32 mouse cellular contexts compared by ENCODE assay signal in the genomic region with DNA sequence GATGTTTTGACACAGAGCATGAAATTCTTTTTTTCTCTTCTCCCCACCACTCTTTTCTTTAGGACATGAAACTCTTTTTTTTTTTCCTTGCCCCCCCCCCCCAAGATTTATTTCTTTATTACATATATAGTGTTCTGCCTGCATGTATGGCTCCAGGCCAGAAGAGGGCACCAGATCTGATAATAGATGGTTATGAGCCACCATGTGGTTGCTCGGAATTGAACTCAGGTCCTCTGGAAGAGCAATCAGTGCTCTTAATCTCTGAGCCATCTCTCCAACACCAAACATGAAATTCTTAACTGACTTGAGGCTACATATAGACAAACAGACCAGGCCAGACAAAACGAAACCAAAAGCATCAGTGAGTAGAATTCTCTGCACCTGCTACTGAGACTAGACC. TPM values are rescaled to one million over a fixed set of nuclear protein-coding genes. Genes with fewer than 3 reads are reported as not detected.
DNase-seq lines count a peak whose midpoint lies in the region; ATAC-seq and TF ChIP-seq lines count a peak whose summit lies in the region.
"Had no signal": no experiment of that assay in that cellular context is flagged by ENCODE, and none has a peak within 500 bp of the region (broad histone marks: within the 10 kb centered on the region; RNA-seq: fewer than 3 reads in every experiment).

No protein-coding gene starts in this region.

- TF ChIP-seq CTCF in intestine, postnatal 0 days (IDR thresholded peaks at IDR 0.05; ENCODE audit: low read depth), result peak; percentile 38
- 0 out of 2 replicates have a peak, but pooled peaks have one; percentile 22 for TF ChIP-seq CTCF in E14TG2a.4 (conservative IDR thresholded peaks at IDR 0.05; ENCODE audit: low read length)
- TF ChIP-seq CTCF in stomach, postnatal 0 days (IDR thresholded peaks at IDR 0.05; ENCODE audit: low read depth), result peak; percentile 42; the same call in 1 of the 2 replicates

- intact Hi-C loops in heart, postnatal 10 days (cut with DNase I), result no loop called here

- H3K4me2 ChIP-seq in intestine, postnatal 0 days (replicated peaks; ENCODE audit: low read depth), result no peak overlapping the region
- no peak overlapping the region for H3K4me2 ChIP-seq in intestine, embryonic 16.5 days (ENCODE audit: low read depth, low read length)
- H3K4me2 ChIP-seq in stomach, postnatal 0 days (replicated peaks; ENCODE audit: low read depth), result no peak overlapping the region
- H3K4me2 ChIP-seq: embryonic facial prominence, embryonic 13.5 days; forebrain, embryonic 12.5 days; heart, embryonic 13.5 days; hindbrain, embryonic 12.5 days; limb, embryonic 13.5 days; liver, embryonic 15.5 days had no signal

- 88% methylated on average over 2 of the region's 2 CpGs for WGBS in intestine, postnatal 0 days
- WGBS in intestine, embryonic 16.5 days, result 80% methylated on average over 2 of the region's 2 CpGs
- WGBS in stomach, postnatal 0 days, result 84% methylated on average over 2 of the region's 2 CpGs

- DNase-seq in stomach, postnatal 0 days (ENCODE audit: low spot score), result no peak
- DNase-seq in cerebellum, adult 9-11 months, result no peak
- DNase-seq in heart, postnatal 10 days, result no peak
- DNase-seq: cerebellum, adult 11-12 months; cerebellum, postnatal 36 days; embryo, embryonic 11 days; gastrocnemius, postnatal 25 days; heart, adult 2 months; kidney, adult 8-10 months; kidney, postnatal 14 days; lung, postnatal 10 days; thymus, adult 2 months had no signal

- no peak overlapping the region for H3K27ac ChIP-seq in intestine, postnatal 0 days (ENCODE audit: low read depth, low read length)
- no peak overlapping the region for H3K27ac ChIP-seq in intestine, embryonic 16.5 days (ENCODE audit: low read length)
- no peak overlapping the region for H3K27ac ChIP-seq in stomach, postnatal 0 days (replicated peaks)
- H3K27ac ChIP-seq: embryonic facial prominence, embryonic 13.5 days; forebrain, embryonic 12.5 days; heart, adult 2 months; heart, embryonic 13.5 days; hindbrain, embryonic 12.5 days; layer of hippocampus, adult 2 months; limb, embryonic 13.5 days; liver, embryonic 15.5 days had no signal

- no peak for ATAC-seq in intestine, postnatal 0 days
- no peak for ATAC-seq in intestine, embryonic 16.5 days
- no peak for ATAC-seq in megakaryocyte, adult 5-6 weeks (ENCODE audit: poor library complexity, severe bottlenecking)
- ATAC-seq in stomach, postnatal 0 days (ENCODE audit: low FRiP score, low TSS enrichment), result no peak
- ATAC-seq: inflammation-experienced regulatory T-cells, adult 6 months had no signal

- no peaks in the 10 kb centered on the region for H3K27me3 ChIP-seq in intestine, postnatal 0 days (replicated peaks; ENCODE audit: control insufficient read depth, insufficient read depth, low read length)
- H3K27me3 ChIP-seq in intestine, embryonic 16.5 days (replicated peaks; ENCODE audit: control insufficient read depth, insufficient read depth, low read length), result no peaks in the 10 kb centered on the region
- peaks cover 1% of the 10 kb centered on the region for H3K27me3 ChIP-seq in megakaryocyte, embryonic 14.5 days (replicated peaks)
- no peaks in the 10 kb centered on the region; the same call in 1 of the 2 replicates for H3K27me3 ChIP-seq in E14TG2a.4 (ENCODE audit: insufficient read depth, low read length)
- no peaks in the 10 kb centered on the region for H3K27me3 ChIP-seq in stomach, postnatal 0 days (ENCODE audit: control insufficient read depth, insufficient read depth, low read length)
- H3K27me3 ChIP-seq: embryonic facial prominence, embryonic 13.5 days; forebrain, embryonic 12.5 days; heart, embryonic 13.5 days; hindbrain, embryonic 12.5 days; limb, embryonic 13.5 days; liver, embryonic 15.5 days had no signal

- H3K9ac ChIP-seq in intestine, postnatal 0 days (ENCODE audit: low read depth, low read length), result no peak overlapping the region
- no peak overlapping the region for H3K9ac ChIP-seq in intestine, embryonic 16.5 days (ENCODE audit: low read depth, low read length)
- no peak overlapping the region for H3K9ac ChIP-seq in stomach, postnatal 0 days (ENCODE audit: low read length)
- H3K9ac ChIP-seq: embryonic facial prominence, embryonic 13.5 days; forebrain, embryonic 12.5 days; heart, embryonic 13.5 days; hindbrain, embryonic 12.5 days; limb, embryonic 13.5 days; liver, embryonic 15.5 days had no signal

- no peaks in the 10 kb centered on the region for H3K4me1 ChIP-seq in intestine, postnatal 0 days (replicated peaks; ENCODE audit: control insufficient read depth, insufficient read depth, low read length)
- no peaks in the 10 kb centered on the region for H3K4me1 ChIP-seq in intestine, embryonic 16.5 days (ENCODE audit: control insufficient read depth, insufficient read depth, low read length)
- H3K4me1 ChIP-seq in megakaryocyte, embryonic 14.5 days, result peaks cover 20% of the 10 kb centered on the region
- H3K4me1 ChIP-seq in E14TG2a.4 (replicated peaks; ENCODE audit: low read depth, low read length), result no peaks in the 10 kb centered on the region
- no peaks in the 10 kb centered on the region for H3K4me1 ChIP-seq in stomach, postnatal 0 days (replicated peaks; ENCODE audit: control insufficient read depth, insufficient read depth)
- H3K4me1 ChIP-seq: embryonic facial prominence, embryonic 13.5 days; forebrain, embryonic 12.5 days; hindbrain, embryonic 12.5 days; limb, embryonic 13.5 days had no signal

- H3K9me3 ChIP-seq in intestine, postnatal 0 days (ENCODE audit: control insufficient read depth), result no peaks in the 10 kb centered on the region
- H3K9me3 ChIP-seq in intestine, embryonic 16.5 days (ENCODE audit: control insufficient read depth, low read length), result no peaks in the 10 kb centered on the region
- no peaks in the 10 kb centered on the region for H3K9me3 ChIP-seq in megakaryocyte, embryonic 14.5 days
- no peaks in the 10 kb centered on the region for H3K9me3 ChIP-seq in E14TG2a.4 (ENCODE audit: low read length)
- no peaks in the 10 kb centered on the region for H3K9me3 ChIP-seq in stomach, postnatal 0 days (ENCODE audit: control insufficient read depth, low read length)
- H3K9me3 ChIP-seq: embryonic facial prominence, embryonic 13.5 days; forebrain, embryonic 12.5 days; heart, embryonic 13.5 days; hindbrain, embryonic 12.5 days; limb, embryonic 13.5 days; liver, embryonic 15.5 days had no signal

- H3K36me3 ChIP-seq in intestine, postnatal 0 days (ENCODE audit: control insufficient read depth, insufficient read depth), result peaks cover 30% of the 10 kb centered on the region
- H3K36me3 ChIP-seq in intestine, embryonic 16.5 days (ENCODE audit: control insufficient read depth, insufficient read depth, low read length), result peaks cover 7% of the 10 kb centered on the region; the same call in 1 of the 2 replicates
- H3K36me3 ChIP-seq in megakaryocyte, embryonic 14.5 days (replicated peaks; ENCODE audit: low read length), result peaks cover 35% of the 10 kb centered on the region
- peaks cover 14% of the 10 kb centered on the region for H3K36me3 ChIP-seq in E14TG2a.4 (ENCODE audit: insufficient read depth, low read length)
- peaks cover 8% of the 10 kb centered on the region; the same call in 1 of the 2 replicates for H3K36me3 ChIP-seq in stomach, postnatal 0 days (ENCODE audit: control insufficient read depth, insufficient read depth, low read length)

- H3K4me3 ChIP-seq in intestine, postnatal 0 days (ENCODE audit: low read depth, low read length), result no peak overlapping the region
- no peak overlapping the region for H3K4me3 ChIP-seq in intestine, embryonic 16.5 days (ENCODE audit: low read length)
- H3K4me3 ChIP-seq in megakaryocyte, embryonic 14.5 days (replicated peaks), result peak overlapping the region; percentile 68
- no peak overlapping the region for H3K4me3 ChIP-seq in E14TG2a.4 (replicated peaks; ENCODE audit: low read length)
- H3K4me3 ChIP-seq in stomach, postnatal 0 days (ENCODE audit: low read depth, low read length), result no peak overlapping the region
- H3K4me3 ChIP-seq: embryonic facial prominence, embryonic 13.5 days; erythroblast, embryonic 14.5 days; forebrain, embryonic 12.5 days; heart, adult 2 months; heart, embryonic 13.5 days; hindbrain, embryonic 12.5 days; layer of hippocampus, adult 2 months; limb, embryonic 13.5 days; liver, embryonic 15.5 days had no signal

- no peak for TF ChIP-seq EP300 in stomach, postnatal 0 days (optimal IDR thresholded peaks at IDR 0.05)

RNA-seq across cellular contexts. Expression of a gene that starts 2.2 kb away (rescaled TPM):
- polyA plus RNA-seq in intestine, postnatal 0 days (2015; fragmentation: Nextera tagmentation; extraction: Ambion mirVana), result not detected in 2 replicates
- polyA plus RNA-seq in intestine, embryonic 16.5 days (2015; fragmentation: Nextera tagmentation; extraction: Ambion mirVana), result not detected in 2 replicates
- not detected in 2 replicates for polyA plus RNA-seq in megakaryocyte, embryonic 14.5 days (2012; ENCODE audit: insufficient read depth, low replicate concordance)
- not detected in 2 replicates for total RNA-seq in megakaryocyte, adult 5-6 weeks (2015)
- total RNA-seq in megakaryocyte, adult 5-6 weeks (2017), result not detected in 2 replicates
- polyA plus RNA-seq in stomach, postnatal 0 days (2015; fragmentation: Nextera tagmentation; extraction: Ambion mirVana), result not detected in 2 replicates
- total RNA-seq in heart, postnatal 10 days (2021), result not detected
- total RNA-seq: adrenal gland, adult 18-20 months; gastrocnemius, postnatal 25 days; heart, adult 2 months; heart, postnatal 25 days; layer of hippocampus, adult 2 months; left cerebral cortex, postnatal 14 days; megakaryocyte-erythroid progenitor cell, adult 5-6 weeks; neutrophil, adult 5-6 weeks had no signal
- polyA plus RNA-seq: embryonic facial prominence, embryonic 13.5 days; erythroblast, embryonic 14.5 days; forebrain, embryonic 12.5 days; heart, adult 2 months; heart, embryonic 13.5 days; hindbrain, embryonic 12.5 days; inflammation-experienced regulatory T-cells, adult 6 months; limb, embryonic 13.5 days; liver, embryonic 15.5 days; stomach, embryonic 16.5 days had no signal

RNA-seq across cellular contexts. Expression of a gene that starts 14.6 kb away (rescaled TPM):
- 18.9 and 19.3 TPM in 2 replicates for polyA plus RNA-seq in intestine, postnatal 0 days (2015; fragmentation: Nextera tagmentation; extraction: Ambion mirVana)
- polyA plus RNA-seq in intestine, embryonic 16.5 days (2015; fragmentation: Nextera tagmentation; extraction: Ambion mirVana), result 17.2 and 17.8 TPM in 2 replicates
- polyA plus RNA-seq in megakaryocyte, embryonic 14.5 days (2012; ENCODE audit: insufficient read depth, low replicate concordance), result 9.7 and 43.3 TPM in 2 replicates
- total RNA-seq in megakaryocyte, adult 5-6 weeks (2015), result 20.8 and 25.2 TPM in 2 replicates
- total RNA-seq in megakaryocyte, adult 5-6 weeks (2017), result 20.7 and 20.9 TPM in 2 replicates
- 20.5 and 20.6 TPM in 2 replicates for polyA plus RNA-seq in stomach, postnatal 0 days (2015; fragmentation: Nextera tagmentation; extraction: Ambion mirVana)
- total RNA-seq in heart, postnatal 10 days (2021), result 10 to 100 TPM; 23.5 to 23.7 TPM

RNA-seq across cellular contexts. Expression of a gene that starts 14.7 kb away (rescaled TPM):
- 9.3 and 9.8 TPM in 2 replicates for polyA plus RNA-seq in intestine, postnatal 0 days (2015; fragmentation: Nextera tagmentation; extraction: Ambion mirVana)
- polyA plus RNA-seq in intestine, embryonic 16.5 days (2015; fragmentation: Nextera tagmentation; extraction: Ambion mirVana), result 29.7 and 30.8 TPM in 2 replicates
- polyA plus RNA-seq in megakaryocyte, embryonic 14.5 days (2012; ENCODE audit: insufficient read depth, low replicate concordance), result 2.7 TPM in 1 of 2 replicates, not detected in the other
- total RNA-seq in megakaryocyte, adult 5-6 weeks (2015), result 10.9 and 12.1 TPM in 2 replicates
- 18.8 and 20.5 TPM in 2 replicates for total RNA-seq in megakaryocyte, adult 5-6 weeks (2017)
- polyA plus RNA-seq in stomach, postnatal 0 days (2015; fragmentation: Nextera tagmentation; extraction: Ambion mirVana), result 9.5 and 9.6 TPM in 2 replicates
- total RNA-seq in heart, postnatal 10 days (2021), result 1 to 10 TPM; 7.7 to 8.3 TPM

RNA-seq across cellular contexts. Expression of a gene that starts 39.3 kb away (rescaled TPM):
- polyA plus RNA-seq in intestine, postnatal 0 days (2015; fragmentation: Nextera tagmentation; extraction: Ambion mirVana), result 471 and 494 TPM in 2 replicates
- polyA plus RNA-seq in intestine, embryonic 16.5 days (2015; fragmentation: Nextera tagmentation; extraction: Ambion mirVana), result 549 and 610 TPM in 2 replicates
- polyA plus RNA-seq in megakaryocyte, embryonic 14.5 days (2012; ENCODE audit: insufficient read depth, low replicate concordance), result 63.1 and 151 TPM in 2 replicates
- total RNA-seq in megakaryocyte, adult 5-6 weeks (2015), result 843 and 873 TPM in 2 replicates
- total RNA-seq in megakaryocyte, adult 5-6 weeks (2017), result 1,331 and 1,501 TPM in 2 replicates
- 559 TPM in 2 replicates for polyA plus RNA-seq in stomach, postnatal 0 days (2015; fragmentation: Nextera tagmentation; extraction: Ambion mirVana)
- 100 to 1,000 TPM; 260 to 270 TPM for total RNA-seq in heart, postnatal 10 days (2021)
